Mouse (Mus musculus) kidney, adult 2 months (tissue): ENCODE measurements at regions not wholly inside any gene's neighbourhood (a gene's known extent, or its start where the extent isn't known, plus 50 kb on each side); places are given as distances from the start of the nearest gene placed in this dataset.

ENCODE experiments used
- CTCF ChIP-seq: fragments of 200-500 bp; conservative IDR thresholded peaks from 2 replicates; pipeline ENCODE4 v1.5.1; 2011; ENCODE audit warnings: low read depth, mild to moderate bottlenecking, control low read depth, low read length, moderate library complexity, mixed read lengths; ENCODE audit not compliant: insufficient read depth, insufficient read length
- POLR2A ChIP-seq: fragments of 200-500 bp; IDR thresholded peaks from one replicate; pipeline ENCODE4 v1.6.1; 2011; ENCODE audit warnings: low read depth, low read length, control low read depth

DNA sequence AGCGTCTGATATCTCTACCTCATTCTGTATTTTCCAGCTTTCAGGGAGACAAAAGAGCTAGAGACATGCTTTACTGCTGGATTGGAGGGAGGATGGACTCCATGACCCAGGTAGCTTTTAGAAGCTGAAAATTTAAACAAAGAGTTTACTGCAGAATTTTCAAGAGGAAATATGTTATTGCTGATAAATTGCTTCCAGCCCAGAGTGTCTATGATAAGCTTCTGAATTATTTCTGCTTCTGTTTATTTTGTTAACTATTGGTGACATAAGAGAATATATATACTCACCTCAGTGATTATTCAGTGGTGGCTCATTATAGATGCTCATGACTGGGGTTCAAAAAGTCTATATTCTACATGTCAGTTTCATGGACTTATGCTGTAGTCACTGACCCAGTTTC lies 1115.8 kb downstream of the Cntnap5b start:
- TF ChIP-seq CTCF (no peak), POLR2A (no peak)
